Mouse (Mus musculus): ENCODE data around the gene Capza2. TPM values are rescaled to one million over a fixed set of nuclear protein-coding genes. Genes with fewer than 3 reads are reported as not detected.

Gene Capza2
- polyA plus RNA-seq (2012; rRNA removed) = 17.1 and 18.2 TPM in 2 replicates

DNA sequence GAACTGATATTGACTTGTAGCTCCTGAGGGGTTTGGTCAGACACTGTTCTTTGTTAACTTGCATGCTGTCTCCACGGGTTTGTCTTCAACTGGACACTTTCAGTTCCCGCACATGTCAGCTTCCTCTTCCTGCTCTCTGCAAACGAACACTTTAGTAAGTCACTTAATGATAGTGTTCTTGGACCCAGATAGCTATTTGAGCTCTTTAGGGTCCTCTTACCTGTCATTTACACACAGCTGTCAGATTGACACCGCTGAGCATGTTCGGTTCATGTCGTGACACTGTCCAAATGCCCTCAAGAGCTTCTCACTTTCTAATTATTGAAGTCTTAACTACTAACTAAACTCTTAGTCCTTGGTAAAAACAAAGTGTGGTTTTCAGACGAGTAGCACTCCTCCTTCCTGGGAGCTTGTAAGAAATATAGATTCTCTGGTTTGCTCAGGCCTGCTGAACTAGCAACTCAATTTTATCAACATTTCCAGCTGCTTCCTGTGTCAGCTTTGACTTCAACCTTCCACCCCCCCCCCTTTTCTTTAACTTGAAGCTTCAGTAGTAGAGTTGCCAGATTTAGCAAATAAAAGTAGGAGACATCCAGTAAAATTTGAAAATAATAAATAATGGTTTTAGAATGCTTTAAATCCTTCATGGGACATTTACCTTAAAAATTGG lies at the start of gene Capza2:
Gene Capza2 (plus strand): TSS at position 620 of the 670 bp plus-strand sequence.
- WGBS = 17% methylated on average over 7 of the region's 7 CpGs
- TF ChIP-seq POLR2A (IDR thresholded peaks at IDR 0.05; ENCODE audit: control insufficient read depth, extremely low read depth, insufficient read depth, low read length, poor library complexity) (no peak), CTCF (IDR thresholded peaks at IDR 0.05; ENCODE audit: borderline replicate concordance, control insufficient read depth, extremely low read depth, insufficient read depth, low read length, poor library complexity) (no peak)
- peaks cover 7% of the 10 kb centered on the region for H3K4me1 ChIP-seq (replicated peaks; ENCODE audit: control insufficient read depth, insufficient read depth, low read length)
- peak; percentile 9 for DNase-seq
- peak within 1 kb of the TSS; percentile 79 for H3K4me3 ChIP-seq (ENCODE audit: control insufficient read depth, insufficient read depth, low read length)
- peak within 1 kb of the TSS; percentile 41 for H3K27ac ChIP-seq (ENCODE audit: control insufficient read depth, insufficient read depth, low read length)
- no peaks in the 10 kb centered on the region for H3K27me3 ChIP-seq (ENCODE audit: control insufficient read depth, insufficient read depth, low read length)
- no peaks in the 10 kb centered on the region for H3K36me3 ChIP-seq (ENCODE audit: control insufficient read depth, insufficient read depth, low read length)

DNA sequence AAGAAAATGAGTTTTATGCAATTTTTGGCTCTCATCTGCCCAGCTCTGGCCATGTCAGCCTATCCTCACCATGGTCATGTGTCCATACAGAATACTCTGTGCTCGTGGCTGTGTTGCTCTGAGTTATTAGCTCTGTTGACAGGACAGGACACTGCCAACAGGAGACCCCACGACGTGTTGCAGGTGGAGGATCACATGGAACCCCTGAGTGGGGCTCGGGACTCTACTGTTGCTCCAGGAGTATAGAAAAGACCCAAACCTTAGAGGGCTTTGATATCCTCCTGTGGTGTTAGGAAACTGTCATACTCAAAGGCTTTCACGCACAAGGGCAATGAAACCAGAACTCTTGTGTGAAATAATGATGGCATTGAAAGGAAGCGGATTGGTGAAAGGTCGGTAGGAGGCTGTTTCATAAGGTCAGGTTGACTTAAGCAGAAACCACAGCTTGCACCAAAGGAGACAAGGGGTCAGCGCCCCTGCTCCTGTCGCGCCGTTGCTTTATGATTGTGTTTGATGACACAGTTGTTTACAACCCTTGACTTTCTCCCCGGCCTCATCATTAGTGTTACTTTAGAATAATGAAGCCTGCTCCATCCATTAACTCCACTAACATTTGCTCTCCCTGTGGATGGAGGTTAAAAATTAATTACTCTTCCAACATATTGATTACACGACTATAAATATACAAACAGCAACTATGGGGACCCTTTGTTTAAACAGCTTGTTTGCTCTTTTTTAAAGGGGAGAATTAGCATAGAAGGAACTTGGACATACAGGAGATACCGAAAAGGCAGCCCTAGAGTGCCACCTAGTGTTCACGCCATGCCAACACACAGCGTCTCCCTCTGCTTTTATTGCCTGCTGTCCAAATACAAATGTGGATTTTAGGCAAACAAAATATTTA lies 46.7 kb upstream of the Capza2 start:
- Histone ChIP-seq H3K27ac (ENCODE audit: control insufficient read depth, insufficient read depth, low read length) (no peak overlapping the region), H3K4me1 (replicated peaks; ENCODE audit: control insufficient read depth, insufficient read depth, low read length) (no peaks in the 10 kb centered on the region), H3K36me3 (ENCODE audit: control insufficient read depth, insufficient read depth, low read length) (no peaks in the 10 kb centered on the region), H3K27me3 (ENCODE audit: control insufficient read depth, insufficient read depth, low read length) (no peaks in the 10 kb centered on the region), H3K4me3 (ENCODE audit: control insufficient read depth, insufficient read depth, low read length) (no peak overlapping the region)
- TF ChIP-seq CTCF (IDR thresholded peaks at IDR 0.05; ENCODE audit: borderline replicate concordance, control insufficient read depth, extremely low read depth, insufficient read depth, low read length, poor library complexity) (no peak), POLR2A (IDR thresholded peaks at IDR 0.05; ENCODE audit: control insufficient read depth, extremely low read depth, insufficient read depth, low read length, poor library complexity) (no peak)
- 40% methylated on average over 16 of the region's 16 CpGs for WGBS
- DNase-seq = peak; percentile 64

DNA sequence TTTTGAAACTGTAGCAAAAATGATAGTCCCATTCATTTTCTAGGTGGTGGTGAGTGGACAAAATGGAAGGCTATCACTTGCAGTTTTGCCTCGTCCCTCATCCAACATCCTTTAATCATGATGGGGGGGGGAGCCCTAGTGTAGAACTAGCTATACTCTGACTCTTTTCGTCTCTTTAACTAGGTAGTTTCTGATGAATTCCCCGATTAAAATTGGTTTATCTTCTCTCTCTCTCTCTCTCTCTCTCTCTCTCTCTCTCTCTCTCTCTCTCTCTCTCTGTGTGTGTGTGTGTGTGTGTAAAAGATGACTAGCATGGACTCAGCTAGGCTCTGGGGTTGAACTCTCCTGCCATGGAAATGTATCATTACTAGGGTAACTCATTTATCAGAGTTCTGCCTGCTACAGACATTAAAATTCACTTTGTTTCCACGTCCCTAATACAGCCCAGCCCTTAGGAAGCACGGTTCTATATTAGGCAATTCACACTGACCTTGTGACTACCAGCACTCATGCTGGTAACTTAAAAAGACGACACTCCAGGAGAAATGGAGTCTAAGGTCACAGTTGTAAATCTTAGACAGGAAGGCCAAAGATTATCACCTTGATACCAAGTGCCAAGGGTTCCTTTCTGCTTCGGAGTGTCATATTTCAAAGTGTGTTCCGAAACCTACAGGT lies 45.9 kb upstream of the Capza2 start:
- Histone ChIP-seq H3K36me3 (ENCODE audit: control insufficient read depth, insufficient read depth, low read length) (no peaks in the 10 kb centered on the region), H3K27ac (ENCODE audit: control insufficient read depth, insufficient read depth, low read length) (no peak overlapping the region), H3K4me1 (replicated peaks; ENCODE audit: control insufficient read depth, insufficient read depth, low read length) (no peaks in the 10 kb centered on the region), H3K27me3 (ENCODE audit: control insufficient read depth, insufficient read depth, low read length) (no peaks in the 10 kb centered on the region), H3K4me3 (ENCODE audit: control insufficient read depth, insufficient read depth, low read length) (no peak overlapping the region)
- TF ChIP-seq POLR2A (IDR thresholded peaks at IDR 0.05; ENCODE audit: control insufficient read depth, extremely low read depth, insufficient read depth, low read length, poor library complexity) (no peak), CTCF (IDR thresholded peaks at IDR 0.05; ENCODE audit: borderline replicate concordance, control insufficient read depth, extremely low read depth, insufficient read depth, low read length, poor library complexity) (no peak)
- 75% methylated on average over 8 of the region's 8 CpGs for WGBS
- DNase-seq = no peak

DNA sequence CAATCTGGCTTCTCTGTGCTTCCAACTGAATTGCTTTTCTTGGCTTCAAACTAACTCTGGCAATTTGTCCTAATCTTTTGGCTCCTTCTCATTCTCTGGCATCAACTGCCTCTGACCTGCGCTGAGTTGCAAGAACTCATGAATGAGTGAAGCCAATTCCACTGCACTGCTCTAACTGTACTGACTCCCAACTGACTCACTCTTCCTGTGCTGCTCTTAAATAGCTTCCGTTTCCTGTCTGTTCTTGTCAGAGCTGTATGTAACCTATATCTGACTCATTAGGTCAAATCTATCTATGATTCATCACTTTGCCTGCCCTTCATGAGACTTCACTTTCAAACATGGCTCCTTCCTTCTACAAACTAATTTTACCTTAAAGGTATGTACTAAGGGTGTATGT lies 42.1 kb upstream of the Capza2 start:
- Histone ChIP-seq H3K27me3 (ENCODE audit: control insufficient read depth, insufficient read depth, low read length) (no peaks in the 10 kb centered on the region), H3K36me3 (ENCODE audit: control insufficient read depth, insufficient read depth, low read length) (no peaks in the 10 kb centered on the region), H3K27ac (ENCODE audit: control insufficient read depth, insufficient read depth, low read length) (no peak overlapping the region), H3K4me1 (replicated peaks; ENCODE audit: control insufficient read depth, insufficient read depth, low read length) (no peaks in the 10 kb centered on the region), H3K4me3 (ENCODE audit: control insufficient read depth, insufficient read depth, low read length) (no peak overlapping the region)
- TF ChIP-seq POLR2A (IDR thresholded peaks at IDR 0.05; ENCODE audit: control insufficient read depth, extremely low read depth, insufficient read depth, low read length, poor library complexity) (no peak), CTCF (IDR thresholded peaks at IDR 0.05; ENCODE audit: borderline replicate concordance, control insufficient read depth, extremely low read depth, insufficient read depth, low read length, poor library complexity) (no peak)
- WGBS = 97% methylated on average over 2 of the region's 2 CpGs
- no peak for DNase-seq

DNA sequence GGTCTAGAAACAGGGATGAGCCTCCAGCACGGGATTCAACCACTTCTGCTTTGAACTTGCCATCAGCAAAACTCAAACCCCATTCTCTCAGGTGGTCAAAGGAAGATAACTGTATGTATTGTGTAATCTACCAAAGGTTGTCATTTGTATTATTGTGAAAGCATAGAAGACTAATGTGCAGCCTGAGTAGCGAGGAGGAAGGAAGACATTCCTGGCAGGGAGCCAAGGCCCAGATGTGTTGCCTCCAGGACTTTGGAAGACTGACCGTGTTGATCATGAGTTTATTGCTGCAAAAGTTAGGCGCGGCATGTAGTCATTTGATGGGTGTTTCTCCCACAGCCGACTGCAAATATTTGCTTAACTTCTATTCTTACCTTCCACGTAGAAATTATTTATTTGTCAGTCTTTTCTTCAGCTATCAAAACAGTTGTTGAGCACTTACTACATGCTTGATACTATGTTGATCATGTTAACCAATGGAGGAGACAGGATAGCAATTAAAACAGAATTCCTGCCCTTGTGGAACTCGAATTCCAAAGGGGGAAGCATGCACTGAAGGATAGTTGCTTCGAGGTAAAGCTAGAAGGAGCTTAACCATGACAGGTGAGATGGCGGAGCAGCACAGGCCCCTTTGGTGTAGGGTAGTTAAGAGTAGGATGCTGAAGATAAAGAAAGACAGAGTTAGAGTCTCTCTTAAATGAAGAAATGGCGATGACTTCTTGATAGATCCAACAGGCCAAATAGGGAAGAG lies 40.1 kb upstream of the Capza2 start:
- Histone ChIP-seq H3K27me3 (ENCODE audit: control insufficient read depth, insufficient read depth, low read length) (no peaks in the 10 kb centered on the region), H3K4me1 (replicated peaks; ENCODE audit: control insufficient read depth, insufficient read depth, low read length) (no peaks in the 10 kb centered on the region), H3K4me3 (ENCODE audit: control insufficient read depth, insufficient read depth, low read length) (no peak overlapping the region), H3K36me3 (ENCODE audit: control insufficient read depth, insufficient read depth, low read length) (no peaks in the 10 kb centered on the region), H3K27ac (ENCODE audit: control insufficient read depth, insufficient read depth, low read length) (no peak overlapping the region)
- 88% methylated on average over 11 of the region's 11 CpGs for WGBS
- no peak for DNase-seq
- TF ChIP-seq POLR2A (IDR thresholded peaks at IDR 0.05; ENCODE audit: control insufficient read depth, extremely low read depth, insufficient read depth, low read length, poor library complexity) (no peak), CTCF (IDR thresholded peaks at IDR 0.05; ENCODE audit: borderline replicate concordance, control insufficient read depth, extremely low read depth, insufficient read depth, low read length, poor library complexity) (no peak)
